Mouse (Mus musculus) B cell, adult 62 days (primary cell): ENCODE results near the gene 1700088E04Rik. TPM values are rescaled to one million over a fixed set of nuclear protein-coding genes. Genes with fewer than 3 reads are reported as not detected.

ENCODE experiments used
- total RNA-seq: library from RNA; stranded (reverse); gene quantifications from 4 replicates; pipeline ENCODE4 v1.2.4, GENCODE M21; 2023

1700088E04Rik gene
- total RNA-seq = not detected in 4 replicates

DNA sequence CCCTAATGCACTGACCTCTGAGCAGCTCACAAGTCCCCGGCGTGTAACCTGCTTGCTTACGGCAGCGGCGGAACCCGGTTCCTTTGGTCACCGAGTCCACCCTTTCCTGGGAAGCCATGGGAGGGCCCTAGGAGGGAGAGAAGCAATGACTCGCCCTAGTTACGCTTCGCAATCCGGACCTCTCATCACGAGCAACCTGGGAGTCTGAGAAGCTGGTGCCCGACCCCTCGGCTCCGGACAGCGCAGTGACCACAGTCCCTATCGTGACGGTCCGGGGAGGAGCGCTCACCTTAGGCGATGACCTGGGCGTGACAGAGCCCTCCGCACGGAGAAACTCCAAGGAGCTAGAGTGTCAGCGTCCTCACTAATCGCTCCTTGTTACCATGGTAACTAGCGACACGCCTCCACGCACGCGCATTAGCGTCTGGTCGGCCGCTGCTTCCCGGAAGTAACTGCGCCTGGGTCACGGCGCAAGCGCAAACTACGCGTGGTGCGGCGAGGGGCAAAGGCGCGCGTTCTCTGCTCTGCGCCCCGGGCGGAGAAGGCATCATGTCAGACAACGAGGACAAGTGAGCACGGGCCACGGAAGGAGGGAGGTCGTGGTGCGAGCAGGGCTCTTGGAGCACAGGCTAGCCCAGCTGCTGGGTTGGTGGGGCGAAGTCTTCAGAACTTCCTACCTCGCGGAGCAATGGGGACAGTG lies at the start of gene 1700088E04Rik, which contains the start of gene Polr2f:
TSS of gene 1700088E04Rik (minus strand) at position 388 of the 700 bp plus-strand sequence.
TSS of gene Polr2f (plus strand) at position 144 of the 700 bp plus-strand sequence.

DNA sequence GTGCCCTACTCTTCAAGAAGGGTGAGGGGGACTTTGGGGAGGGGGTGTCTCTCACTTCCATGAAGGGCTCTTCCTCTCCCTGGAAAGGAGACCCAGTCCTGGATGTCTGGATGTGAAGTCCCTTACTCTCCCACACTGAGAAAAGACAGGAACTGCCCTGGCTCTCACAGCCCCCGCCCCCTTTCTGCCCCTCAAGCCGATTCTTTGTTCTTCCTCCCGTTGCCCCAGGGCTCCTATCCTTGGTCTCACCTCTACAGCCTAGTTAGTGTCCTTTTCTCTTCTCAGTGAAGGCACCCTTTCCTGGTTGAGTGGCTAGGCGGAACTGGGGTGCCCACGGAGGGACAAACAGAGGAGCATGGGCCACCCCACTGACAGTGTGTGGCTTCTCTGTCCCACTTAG lies 24.1 kb upstream of the 1700088E04Rik start, which contains the start of gene Sox10:
TSS of gene Sox10 (minus strand) at position 101 of the 400 bp plus-strand sequence.

GRCm38 (mm10) chr15:79108421-79109320 lies 32.4 kb downstream of the 1700088E04Rik start, which contains the start of gene Micall1:
TSS of gene Micall1 (plus strand) at chr15:79108898.

Other genes with a start within 250 kb of the 1700088E04Rik start
- not detected in 4 replicates for gene Gm49510, start 241.6 kb downstream of the 1700088E04Rik start, total RNA-seq
- 64.4 to 69.8 TPM (median 65.2 TPM) in 4 replicates for gene Sh3bp1, start 241.5 kb downstream of the 1700088E04Rik start, total RNA-seq
- gene Pdxp, start 227.3 kb downstream of the 1700088E04Rik start, total RNA-seq = 8.1 to 9.7 TPM (median 9.1 TPM) in 4 replicates
- gene Lgals1, start 214.5 kb downstream of the 1700088E04Rik start, total RNA-seq = 7.6 to 13.9 TPM (median 10.2 TPM) in 4 replicates
- 39.4 to 43.0 TPM (median 41.7 TPM) in 4 replicates for gene Nol12, start 206.3 kb downstream of the 1700088E04Rik start, total RNA-seq
- gene Triobp, start 193.5 kb downstream of the 1700088E04Rik start, total RNA-seq = 44.3 to 52.7 TPM (median 47.1 TPM) in 4 replicates
- gene H1f0, start 112.8 kb downstream of the 1700088E04Rik start, total RNA-seq = 2.6 to 4.8 TPM (median 3.2 TPM) in 4 replicates
- gene Galr3, start 99.4 kb downstream of the 1700088E04Rik start, total RNA-seq = not detected in 4 replicates
- gene Ankrd54, start 78.4 kb downstream of the 1700088E04Rik start, total RNA-seq = 33.0 to 36.2 TPM (median 34.8 TPM) in 4 replicates
- 98.5 to 108 TPM (median 105 TPM) in 4 replicates for gene Eif3l, start 66.1 kb downstream of the 1700088E04Rik start, total RNA-seq
- 41.7 to 56.4 TPM (median 50.6 TPM) in 4 replicates for gene Micall1, start 32.4 kb downstream of the 1700088E04Rik start, total RNA-seq
- gene Polr2f, start 244 bp downstream of the 1700088E04Rik start, total RNA-seq = 38.2 to 58.6 TPM (median 48.1 TPM) in 4 replicates
- not detected in 4 replicates for gene Sox10, start 24.0 kb upstream of the 1700088E04Rik start, total RNA-seq
- 34.2 to 40.6 TPM (median 37.6 TPM) in 4 replicates for gene Pick1, start 87.9 kb upstream of the 1700088E04Rik start, total RNA-seq
- 0.51 to 3.3 TPM (median 1.1 TPM) in 4 replicates for gene Gm49486, start 88.1 kb upstream of the 1700088E04Rik start, total RNA-seq
- gene Slc16a8, start 113.5 kb upstream of the 1700088E04Rik start, total RNA-seq = not detected in 4 replicates
- gene Baiap2l2, start 144.3 kb upstream of the 1700088E04Rik start, total RNA-seq = not detected in 4 replicates
- 13.4 to 16.9 TPM (median 15.6 TPM) in 4 replicates for gene Pla2g6, start 187.1 kb upstream of the 1700088E04Rik start, total RNA-seq
- 91.7 to 120 TPM (median 98.1 TPM) in 4 replicates for gene Maff, start 205.4 kb upstream of the 1700088E04Rik start, total RNA-seq